Mouse (Mus musculus): ENCODE measurements around the gene Olfr769. TPM values are rescaled to one million over a fixed set of nuclear protein-coding genes. Genes with fewer than 3 reads are reported as not detected.

Gene Olfr769
- polyA plus RNA-seq, 1 experiment, result not detected

- no peaks in the 10 kb centered on the region for H3K27me3 ChIP-seq (ENCODE audit: control insufficient read depth, insufficient read depth, low read length)
- H3K4me1 ChIP-seq (ENCODE audit: control insufficient read depth, insufficient read depth, insufficient read length), result no peaks in the 10 kb centered on the region
- TF ChIP-seq CTCF (IDR thresholded peaks at IDR 0.05; ENCODE audit: extremely low read depth, insufficient read depth, insufficient read length, insufficient replicate concordance), result no peak
- no peak for TF ChIP-seq POLR2A (IDR thresholded peaks at IDR 0.05; ENCODE audit: low read depth, low read length)
- DNase-seq (ENCODE audit: low read depth in 1 of 2, low spot score in 2 of 2), result no peak
- H3K36me3 ChIP-seq (ENCODE audit: control insufficient read depth, insufficient read depth, low read length), result no peaks in the 10 kb centered on the region
- no peak within 1 kb of the TSS for H3K4me3 ChIP-seq (ENCODE audit: extremely low read depth, insufficient read depth, insufficient read length)
- WGBS, result 87% methylated on average over 2 of the region's 2 CpGs
- no peak within 1 kb of the TSS for H3K27ac ChIP-seq (ENCODE audit: insufficient read depth, low read length)
Measured at GRCm38 (mm10) chr10:129068877-129069276, 48.8 kb downstream of the Olfr769 start, which contains the start of gene Olfr766-ps1. Gene Olfr766-ps1, minus strand, starts transcription at chr10:129068977.

Other genes with a start within 250 kb of the Olfr769 start
- 5.8 and 6.0 TPM in 2 replicates for gene Gdf11, start 226.1 kb downstream of the Olfr769 start, polyA plus RNA-seq (2012; rRNA removed)
- 25.8 and 35.7 TPM in 2 replicates for gene Cd63, start 216.9 kb downstream of the Olfr769 start, polyA plus RNA-seq (2012; rRNA removed)
- gene Rdh5, start 195.0 kb downstream of the Olfr769 start, polyA plus RNA-seq (2012; rRNA removed), result 15.1 and 15.8 TPM in 2 replicates
- gene Bloc1s1, start 193.8 kb downstream of the Olfr769 start, polyA plus RNA-seq (2012; rRNA removed), result 113 and 138 TPM in 2 replicates
- 5.8 and 6.5 TPM in 2 replicates for gene Itga7, start 184.0 kb downstream of the Olfr769 start, polyA plus RNA-seq (2012; rRNA removed)
- 0.07 TPM in 1 of 2 replicates, not detected in the other for gene Mettl7b, start 156.9 kb downstream of the Olfr769 start, polyA plus RNA-seq (2012; rRNA removed)
- gene Olfr9, start 128.4 kb downstream of the Olfr769 start, polyA plus RNA-seq (2012; rRNA removed), result not detected in 2 replicates
- not detected in 2 replicates for gene Olfr763, start 107.1 kb downstream of the Olfr769 start, polyA plus RNA-seq (2012; rRNA removed)
- gene Olfr764-ps1, start 78.0 kb downstream of the Olfr769 start, polyA plus RNA-seq (2012; rRNA removed), result not detected in 2 replicates
- not detected in 2 replicates for gene Olfr765, start 67.9 kb downstream of the Olfr769 start, polyA plus RNA-seq (2012; rRNA removed)
- not detected in 2 replicates for gene Olfr766-ps1, start 48.9 kb downstream of the Olfr769 start, polyA plus RNA-seq (2012; rRNA removed)
- not detected in 2 replicates for gene Olfr767, start 35.0 kb downstream of the Olfr769 start, polyA plus RNA-seq (2012; rRNA removed)
- gene Olfr768, start 18.5 kb downstream of the Olfr769 start, polyA plus RNA-seq (2012; rRNA removed), result not detected in 2 replicates
- gene Olfr770, start 21.1 kb upstream of the Olfr769 start, polyA plus RNA-seq (2012; rRNA removed), result not detected in 2 replicates
- gene Olfr771, start 46.9 kb upstream of the Olfr769 start, polyA plus RNA-seq (2012; rRNA removed), result not detected in 2 replicates
- gene Olfr772, start 60.1 kb upstream of the Olfr769 start, polyA plus RNA-seq (2012; rRNA removed), result not detected in 2 replicates
- not detected in 2 replicates for gene Olfr773, start 69.6 kb upstream of the Olfr769 start, polyA plus RNA-seq (2012; rRNA removed)
- not detected in 2 replicates for gene Olfr774, start 118.3 kb upstream of the Olfr769 start, polyA plus RNA-seq (2012; rRNA removed)
- gene Olfr775, start 130.6 kb upstream of the Olfr769 start, polyA plus RNA-seq (2012; rRNA removed), result not detected in 2 replicates
- gene Olfr776, start 141.3 kb upstream of the Olfr769 start, polyA plus RNA-seq (2012; rRNA removed), result not detected in 2 replicates
- not detected in 2 replicates for gene Olfr777, start 153.6 kb upstream of the Olfr769 start, polyA plus RNA-seq (2012; rRNA removed)
- not detected in 2 replicates for gene Olfr780, start 200.3 kb upstream of the Olfr769 start, polyA plus RNA-seq (2012; rRNA removed)
- not detected in 2 replicates for gene Olfr781, start 211.0 kb upstream of the Olfr769 start, polyA plus RNA-seq (2012; rRNA removed)
- not detected in 2 replicates for gene Olfr782, start 231.0 kb upstream of the Olfr769 start, polyA plus RNA-seq (2012; rRNA removed)

Data from spleen, adult 2 months (tissue).